Mouse (Mus musculus) embryonic facial prominence, embryonic 11.5 days (tissue): ENCODE measurements around the gene Rhou. TPM values are rescaled to one million over a fixed set of nuclear protein-coding genes. Genes with fewer than 3 reads are reported as not detected.

Experiments used
- ATAC-seq: fragments of 200-750 bp; cut with Nextera tagmentation; replicated peaks from 2 replicates; pipeline ENCODE4 v1.8.0; 2017; ENCODE audit warnings: low read depth; ENCODE audit not compliant: insufficient number of reproducible peaks, low FRiP score, low TSS enrichment
- DNase-seq: peaks from one replicate; pipeline ENCODE4 v3.0.0-alpha.2; 2015; ENCODE audit warnings: low spot score
- H3K27ac ChIP-seq: fragments of 300-500 bp; sonication (generic); replicated peaks from 2 replicates; pipeline ENCODE4 v1.5.1; 2014; ENCODE audit warnings: mild to moderate bottlenecking, low read depth, low read length, control low read depth
- H3K27me3 ChIP-seq: fragments of 300-500 bp; sonication (generic); 2 replicates; pipeline ENCODE4 v1.6.1; 2014; ENCODE audit warnings: mild to moderate bottlenecking, low read length, moderate library complexity, mixed read lengths; ENCODE audit not compliant: control insufficient read depth, insufficient read depth
- H3K36me3 ChIP-seq: fragments of 300-500 bp; sonication (generic); replicated peaks from 2 replicates; pipeline ENCODE4 v1.6.1; 2014; ENCODE audit warnings: low read depth, mild to moderate bottlenecking, low read length, moderate library complexity, mixed read lengths; ENCODE audit not compliant: control insufficient read depth, insufficient read depth
- H3K4me1 ChIP-seq: fragments of 300-500 bp; sonication (generic); 2 replicates; pipeline ENCODE4 v1.6.1; 2014; ENCODE audit warnings: low read length, mixed read lengths; ENCODE audit not compliant: control insufficient read depth, insufficient read depth
- H3K4me2 ChIP-seq: fragments of 300-500 bp; sonication (generic); 2 replicates; pipeline ENCODE4 v1.6.1; 2014; ENCODE audit warnings: low read depth, mild to moderate bottlenecking, control low read depth, low read length, moderate library complexity
- H3K4me3 ChIP-seq: fragments of 300-500 bp; sonication (generic); 2 replicates; pipeline ENCODE4 v1.5.1; 2014; ENCODE audit warnings: low read depth, low read length, control low read depth
- H3K9ac ChIP-seq: fragments of 300-500 bp; sonication (generic); replicated peaks from 2 replicates; pipeline ENCODE4 v1.6.1; 2014; ENCODE audit warnings: mild to moderate bottlenecking, control low read depth, low read length
- H3K9me3 ChIP-seq: fragments of 300-500 bp; sonication (generic); replicated peaks from 2 replicates; pipeline ENCODE4 v1.6.1; 2016; ENCODE audit warnings: mild to moderate bottlenecking, low read length, inconsistent platforms, mixed read lengths; ENCODE audit not compliant: control insufficient read depth
- WGBS: fragments of 180-500 bp; shearing (Covaris S2); extraction: QIAGEN DNeasy Blood & Tissue Kit; methylation state at CpG from one replicate; pipeline ENCODE4 v1.1.7; 2014; 5-methylcytosine and 5-hydroxymethylcytosine counted together
- polyA plus RNA-seq: library from polyadenylated mRNA; unstranded; fragments of >200 nt; fragmentation: Nextera tagmentation; extraction: Ambion mirVana; gene quantifications from 2 replicates; pipeline ENCODE4 v1.2.1, GENCODE M21; 2014

The Rhou gene
- polyA plus RNA-seq, 1 experiment from 2014 or later: 11.2 TPM

DNA sequence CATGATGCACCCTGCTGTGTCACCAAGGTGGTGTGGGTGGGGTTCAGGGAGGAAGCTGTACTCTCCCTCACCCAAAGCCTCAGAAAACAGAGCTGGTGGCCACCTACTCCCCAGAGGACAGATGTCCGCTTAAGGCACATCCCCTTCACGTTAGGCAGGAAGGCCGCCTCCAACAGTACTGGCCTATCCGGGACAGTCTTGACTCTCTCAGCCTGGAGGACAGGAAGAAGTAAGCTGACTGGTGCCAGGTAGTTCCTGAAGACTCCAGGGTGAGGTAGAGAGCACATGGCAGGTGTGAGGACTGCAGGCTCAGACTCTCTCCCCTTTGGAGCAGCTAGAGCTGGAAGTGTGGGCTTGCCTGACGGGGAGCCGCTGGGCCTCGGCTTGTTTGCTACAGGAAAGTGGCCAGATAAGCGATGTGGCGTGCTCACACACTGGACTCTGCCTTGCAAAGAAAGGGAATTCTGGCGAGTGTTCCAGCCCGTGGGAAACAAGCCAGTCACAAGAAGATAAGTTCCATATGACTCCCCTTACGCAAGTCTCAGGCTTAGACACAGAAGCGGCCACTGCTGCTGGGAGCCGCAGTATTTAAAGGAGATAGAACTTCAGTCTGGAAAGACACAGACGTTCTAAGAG lies 48.3 kb downstream of the Rhou start:
- Histone ChIP-seq H3K4me2 (no peak overlapping the region), H3K4me1 (peaks cover 5% of the 10 kb centered on the region; the same call in 1 of the 2 replicates), H3K9me3 (no peaks in the 10 kb centered on the region), H3K9ac (no peak overlapping the region), H3K36me3 (no peaks in the 10 kb centered on the region), H3K27ac (no peak overlapping the region), H3K27me3 (no peaks in the 10 kb centered on the region), H3K4me3 (no peak overlapping the region)
- DNase-seq (peak; percentile 40), ATAC-seq (no peak)
- WGBS: 60% methylated on average over 15 of the region's 15 CpGs

DNA sequence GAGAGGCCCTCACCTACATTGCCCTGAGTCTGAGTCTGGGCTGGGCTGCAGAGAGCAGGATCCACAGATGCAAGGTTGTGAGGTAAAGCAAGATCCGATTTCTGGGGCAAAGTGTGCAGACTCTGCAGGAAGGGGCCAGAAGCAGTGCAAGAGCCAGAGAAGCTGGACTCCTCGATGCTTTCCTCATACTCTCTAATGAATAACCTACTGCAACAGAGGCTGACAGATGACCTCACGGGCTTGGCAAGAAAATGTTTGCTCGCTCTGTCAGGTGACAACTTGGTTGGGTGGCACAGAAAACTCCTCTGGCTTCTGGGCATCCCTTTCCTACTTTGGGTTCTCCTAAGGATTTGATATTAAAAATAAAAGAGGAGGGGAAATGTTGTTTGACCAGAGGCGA lies 51.6 kb downstream of the Rhou start:
- Histone ChIP-seq H3K4me2 (no peak overlapping the region), H3K4me3 (no peak overlapping the region), H3K36me3 (no peaks in the 10 kb centered on the region), H3K27me3 (no peaks in the 10 kb centered on the region), H3K27ac (no peak overlapping the region), H3K4me1 (no peaks in the 10 kb centered on the region; the same call in 1 of the 2 replicates), H3K9ac (no peak overlapping the region), H3K9me3 (no peaks in the 10 kb centered on the region)
- ATAC-seq (no peak), DNase-seq (no peak)
- WGBS: 70% methylated on average over 5 of the region's 5 CpGs

DNA sequence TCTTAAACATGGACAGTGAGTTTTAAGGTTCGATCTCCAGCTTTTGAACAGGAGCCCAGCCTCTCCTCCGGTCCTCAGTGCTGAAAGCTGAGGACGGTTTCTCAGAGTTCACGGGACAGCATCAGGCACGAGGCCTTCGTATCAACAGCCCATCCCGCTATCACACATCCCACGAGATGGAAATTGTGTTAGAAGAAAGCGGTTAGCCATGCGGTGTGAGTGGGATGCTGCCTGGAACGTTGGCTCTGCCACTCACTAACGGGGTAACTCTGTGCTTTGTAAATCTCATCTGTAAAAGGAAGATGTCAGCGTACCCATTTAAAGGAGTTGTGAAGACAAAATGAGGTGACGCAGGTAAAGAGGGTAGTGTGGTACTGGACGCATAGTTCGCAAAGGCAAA lies 53.4 kb downstream of the Rhou start:
- Histone ChIP-seq H3K27me3 (no peaks in the 10 kb centered on the region), H3K27ac (no peak overlapping the region), H3K9me3 (no peaks in the 10 kb centered on the region), H3K36me3 (no peaks in the 10 kb centered on the region), H3K9ac (no peak overlapping the region), H3K4me1 (no peaks in the 10 kb centered on the region; the same call in 1 of the 2 replicates), H3K4me3 (no peak overlapping the region), H3K4me2 (no peak overlapping the region)
- ATAC-seq (no peak), DNase-seq (no peak)
- WGBS: 89% methylated on average over 16 of the region's 16 CpGs

DNA sequence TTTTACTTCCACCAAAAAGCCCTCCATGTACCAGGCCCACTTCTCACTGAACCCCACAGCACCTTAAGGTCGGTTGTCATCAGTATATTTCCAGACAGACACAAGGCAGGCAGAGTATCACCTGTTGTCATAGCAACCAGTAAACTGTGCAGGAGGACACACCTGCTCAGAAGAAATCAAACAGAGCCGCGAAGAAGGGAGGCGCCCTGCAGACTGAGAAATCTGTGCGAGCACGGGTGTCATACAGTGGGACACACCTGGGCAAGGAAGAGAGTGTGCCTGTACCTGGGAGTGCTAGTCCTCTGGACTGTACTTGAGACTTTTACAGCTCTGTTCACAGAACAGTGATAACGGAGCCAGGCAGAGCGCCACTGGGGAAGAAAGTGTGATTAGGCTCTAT lies 55.0 kb downstream of the Rhou start:
- ATAC-seq: no peak
- Histone ChIP-seq H3K9ac (no peak overlapping the region), H3K36me3 (no peaks in the 10 kb centered on the region), H3K27ac (no peak overlapping the region), H3K9me3 (no peaks in the 10 kb centered on the region), H3K4me1 (no peaks in the 10 kb centered on the region; the same call in 1 of the 2 replicates), H3K4me2 (no peak overlapping the region), H3K4me3 (no peak overlapping the region), H3K27me3 (no peaks in the 10 kb centered on the region)
- no peak for DNase-seq
- WGBS: 80% methylated on average over 8 of the region's 8 CpGs

DNA sequence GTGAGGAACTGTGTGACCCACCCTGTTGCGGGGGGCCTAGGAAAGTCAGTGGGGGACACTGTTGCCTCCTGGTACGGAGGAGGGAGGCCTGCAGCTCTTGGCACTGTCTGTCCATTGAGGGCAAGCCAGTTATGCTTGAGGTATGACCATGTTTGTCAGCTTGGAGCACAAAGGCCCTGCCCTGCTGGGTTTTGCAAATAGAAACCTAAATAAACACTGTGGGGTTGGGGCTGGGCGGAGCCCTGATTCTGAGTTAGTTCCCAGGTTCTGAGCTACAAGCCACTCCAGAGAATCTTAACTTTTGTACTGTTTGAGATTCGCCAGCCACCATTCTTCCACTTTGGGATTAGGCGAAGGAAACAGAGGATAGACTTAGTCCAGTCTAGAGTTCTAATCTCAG lies 56.6 kb downstream of the Rhou start:
- no peak overlapping the region for H3K27ac ChIP-seq
- 80% methylated on average over 5 of the region's 5 CpGs for WGBS
- H3K27me3 ChIP-seq: no peaks in the 10 kb centered on the region
- H3K9ac ChIP-seq: no peak overlapping the region
- DNase-seq (no peak), ATAC-seq (no peak)
- H3K36me3 ChIP-seq: no peaks in the 10 kb centered on the region
- no peak overlapping the region for H3K4me2 ChIP-seq
- H3K4me1 ChIP-seq: no peaks in the 10 kb centered on the region; the same call in 1 of the 2 replicates
- no peaks in the 10 kb centered on the region for H3K9me3 ChIP-seq
- H3K4me3 ChIP-seq: no peak overlapping the region

Other genes starting within 250 kb of the Rhou start
- gene Mc1r, start 246.8 kb upstream of the Rhou start, polyA plus RNA-seq: not detected in 2 replicates
- 199 and 248 TPM in 2 replicates for gene Tubb3, start 242.5 kb upstream of the Rhou start, polyA plus RNA-seq
- gene Def8, start 230.4 kb upstream of the Rhou start, polyA plus RNA-seq: 38.8 and 39.6 TPM in 2 replicates
- 32.2 and 33.2 TPM in 2 replicates for gene Afg3l1, start 176.0 kb upstream of the Rhou start, polyA plus RNA-seq
- 12.1 and 13.5 TPM in 2 replicates for gene Dbndd1, start 138.5 kb upstream of the Rhou start, polyA plus RNA-seq
- gene Gas8, start 135.1 kb upstream of the Rhou start, polyA plus RNA-seq: 41.3 and 42.0 TPM in 2 replicates
- 56.7 and 57.3 TPM in 2 replicates for gene Rab4a, start 152.1 kb downstream of the Rhou start, polyA plus RNA-seq
- 5.6 and 6.9 TPM in 2 replicates for gene Ccsap, start 206.3 kb downstream of the Rhou start, polyA plus RNA-seq
- gene Acta1, start 240.8 kb downstream of the Rhou start, polyA plus RNA-seq: 4.9 and 10.2 TPM in 2 replicates